Mouse (Mus musculus): ENCODE measurements at regions not wholly inside any gene's neighbourhood (a gene's known extent, or its start where the extent isn't known, plus 50 kb on each side); places are given as distances from the start of the nearest gene placed in this dataset.

DNA sequence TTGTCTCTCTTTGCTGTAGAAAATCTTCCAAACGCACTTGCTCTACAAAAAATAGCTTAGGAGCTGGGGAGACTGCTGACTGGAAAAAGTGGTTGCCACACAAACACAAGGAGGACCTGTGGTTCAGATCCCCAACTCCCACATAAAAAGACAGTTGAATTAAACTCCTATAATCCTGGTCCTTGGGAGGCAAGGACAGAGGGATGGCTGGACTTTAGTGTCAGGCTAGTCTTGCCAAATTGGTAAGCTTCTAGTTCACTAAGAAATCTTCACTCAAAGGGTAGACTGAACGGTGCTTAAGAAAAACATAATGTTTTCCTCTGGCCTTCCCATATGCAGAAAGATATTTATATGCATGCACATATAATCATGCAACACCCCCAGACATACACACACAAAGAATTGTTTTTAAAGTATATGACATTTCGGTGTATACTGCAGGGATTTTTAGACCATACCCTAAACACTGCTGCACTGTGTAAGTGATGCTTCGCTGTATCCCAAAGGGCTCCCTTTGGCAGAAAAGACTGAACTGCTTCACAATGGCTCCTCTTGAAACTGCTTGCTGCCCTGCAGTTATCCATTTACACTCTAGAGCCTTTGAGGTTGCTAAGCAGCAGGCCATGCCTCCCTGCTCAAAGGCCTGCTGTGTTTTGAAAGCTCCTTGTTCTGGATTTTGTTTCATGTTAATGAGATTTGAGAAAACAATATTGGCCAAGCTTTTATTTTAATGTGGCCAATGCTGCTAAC lies 1299.3 kb downstream of the Zfp704 start:
- WGBS = 63% methylated on average over 4 of the region's 4 CpGs
- no peaks in the 10 kb centered on the region for H3K9me3 ChIP-seq
- no peak for ATAC-seq (ENCODE audit: extremely low read depth, insufficient number of reproducible peaks, low FRiP score, low TSS enrichment)
- H3K4me2 ChIP-seq = no peak overlapping the region
- no peaks in the 10 kb centered on the region for H3K36me3 ChIP-seq
- H3K4me1 ChIP-seq = no peaks in the 10 kb centered on the region
- H3K9ac ChIP-seq = no peak overlapping the region
- no peak overlapping the region for H3K27ac ChIP-seq (replicated peaks)
- no peak overlapping the region for H3K4me3 ChIP-seq
- no peaks in the 10 kb centered on the region for H3K27me3 ChIP-seq (replicated peaks)

DNA sequence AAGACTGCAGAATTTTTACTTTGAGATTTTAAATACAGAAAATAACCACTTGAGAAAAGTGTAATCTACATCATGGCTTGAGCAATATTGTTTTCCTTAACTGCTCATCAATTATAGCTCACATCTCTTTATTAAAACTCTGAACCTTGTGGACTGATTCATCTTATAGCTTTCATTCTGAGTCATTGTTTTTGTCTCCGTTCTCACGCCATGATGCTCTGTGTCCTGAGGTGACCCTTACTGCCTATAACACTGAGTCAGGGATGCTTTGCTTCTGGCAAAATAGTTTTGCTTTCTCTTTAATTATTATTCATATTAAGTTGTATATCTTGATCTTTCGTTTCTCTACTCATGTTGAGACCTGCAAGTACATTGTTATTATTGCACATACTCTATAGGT lies 1302.6 kb downstream of the Zfp704 start:
- H3K27ac ChIP-seq (replicated peaks) = no peak overlapping the region
- no peak overlapping the region for H3K4me3 ChIP-seq
- no peaks in the 10 kb centered on the region for H3K27me3 ChIP-seq (replicated peaks)
- no peak for ATAC-seq (ENCODE audit: extremely low read depth, insufficient number of reproducible peaks, low FRiP score, low TSS enrichment)
- H3K36me3 ChIP-seq = no peaks in the 10 kb centered on the region
- no peak overlapping the region for H3K4me2 ChIP-seq
- H3K9ac ChIP-seq = no peak overlapping the region
- no peaks in the 10 kb centered on the region for H3K9me3 ChIP-seq
- WGBS = 71% methylated on average over 3 of the region's 3 CpGs
- no peaks in the 10 kb centered on the region for H3K4me1 ChIP-seq

DNA sequence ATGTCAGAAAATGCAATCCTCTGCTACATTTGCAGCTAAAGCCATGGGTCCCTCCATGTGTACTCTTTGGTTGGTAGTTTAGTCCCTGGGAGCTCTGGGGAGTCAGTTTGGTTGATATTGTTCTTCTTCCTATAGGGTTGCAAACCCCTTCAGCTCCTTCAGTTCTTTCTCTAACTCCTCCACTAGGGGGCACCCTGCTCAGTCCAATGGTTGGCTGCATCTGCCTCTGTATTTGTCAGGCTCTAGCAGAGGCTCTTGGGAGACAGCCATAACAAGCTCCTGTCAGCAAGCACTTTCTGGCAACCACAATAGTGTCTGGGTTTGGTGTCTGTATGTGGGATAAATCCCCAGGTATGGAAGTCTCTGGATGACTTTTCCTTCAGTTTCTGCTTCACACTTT lies 1305.1 kb downstream of the Zfp704 start:
- no peaks in the 10 kb centered on the region for H3K9me3 ChIP-seq
- H3K4me3 ChIP-seq = no peak overlapping the region
- H3K4me2 ChIP-seq = no peak overlapping the region
- H3K9ac ChIP-seq = no peak overlapping the region
- no peak for ATAC-seq (ENCODE audit: extremely low read depth, insufficient number of reproducible peaks, low FRiP score, low TSS enrichment)
- no peak overlapping the region for H3K27ac ChIP-seq (replicated peaks)
- no peaks in the 10 kb centered on the region for H3K4me1 ChIP-seq
- H3K36me3 ChIP-seq = no peaks in the 10 kb centered on the region
- no peaks in the 10 kb centered on the region for H3K27me3 ChIP-seq (replicated peaks)

DNA sequence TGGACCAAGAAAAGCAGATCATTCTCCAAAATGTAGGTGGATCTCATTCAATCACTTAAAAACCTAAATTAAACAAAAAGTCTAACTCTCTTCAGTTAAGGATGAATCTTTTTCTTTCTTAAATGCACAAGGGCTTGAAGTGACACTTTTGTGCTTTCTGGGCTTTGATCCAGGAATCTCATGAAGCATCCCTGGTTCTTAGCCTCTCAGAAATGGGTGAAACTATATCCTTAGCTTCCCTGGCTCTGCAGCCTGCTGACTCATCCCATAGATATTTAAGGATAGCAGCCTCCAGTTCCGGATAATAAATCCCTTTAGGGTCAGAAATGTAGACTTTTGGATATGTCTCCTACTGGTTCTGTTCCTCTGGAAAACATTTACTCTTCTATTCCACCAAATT lies 1316.8 kb downstream of the Zfp704 start:
- no peak overlapping the region for H3K4me2 ChIP-seq

DNA sequence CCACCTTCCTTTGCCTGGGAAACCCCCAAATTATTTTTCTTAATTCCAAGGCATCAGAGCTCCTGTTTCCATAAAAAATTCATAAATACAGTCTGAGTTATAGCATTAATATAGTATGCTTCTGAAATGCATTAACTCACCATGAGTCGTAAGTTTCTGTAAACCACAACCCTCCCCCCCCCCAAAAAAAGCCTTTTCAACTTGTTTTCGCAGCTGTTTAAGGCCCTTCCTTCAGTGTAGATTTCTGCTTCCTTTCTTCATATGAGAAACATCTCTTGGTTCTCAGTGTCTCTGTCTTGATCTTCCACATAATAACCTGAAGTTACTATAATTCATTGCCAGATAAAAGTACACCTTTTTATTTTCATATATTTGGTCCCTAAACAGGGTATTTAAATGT lies 1320.3 kb downstream of the Zfp704 start:
- Histone ChIP-seq H3K27ac (replicated peaks) (no peak overlapping the region), H3K4me2 (no peak overlapping the region), H3K27me3 (replicated peaks) (no peaks in the 10 kb centered on the region), H3K9ac (no peak overlapping the region), H3K9me3 (no peaks in the 10 kb centered on the region), H3K4me1 (no peaks in the 10 kb centered on the region), H3K36me3 (no peaks in the 10 kb centered on the region), H3K4me3 (no peak overlapping the region)
- no peak for ATAC-seq (ENCODE audit: extremely low read depth, insufficient number of reproducible peaks, low FRiP score, low TSS enrichment)
- WGBS = 64% methylated on average over 2 of the region's 2 CpGs

More for the DNA sequence above, 1316.8 kb downstream of the Zfp704 start:
- Histone ChIP-seq H3K9me3 (no peaks in the 10 kb centered on the region), H3K27me3 (replicated peaks) (no peaks in the 10 kb centered on the region), H3K4me3 (no peak overlapping the region), H3K9ac (no peak overlapping the region), H3K4me1 (no peaks in the 10 kb centered on the region), H3K27ac (replicated peaks) (no peak overlapping the region), H3K36me3 (no peaks in the 10 kb centered on the region)
- ATAC-seq (ENCODE audit: extremely low read depth, insufficient number of reproducible peaks, low FRiP score, low TSS enrichment) = no peak
- WGBS = 50% methylated on average over 1 of the region's 1 CpGs

DNA sequence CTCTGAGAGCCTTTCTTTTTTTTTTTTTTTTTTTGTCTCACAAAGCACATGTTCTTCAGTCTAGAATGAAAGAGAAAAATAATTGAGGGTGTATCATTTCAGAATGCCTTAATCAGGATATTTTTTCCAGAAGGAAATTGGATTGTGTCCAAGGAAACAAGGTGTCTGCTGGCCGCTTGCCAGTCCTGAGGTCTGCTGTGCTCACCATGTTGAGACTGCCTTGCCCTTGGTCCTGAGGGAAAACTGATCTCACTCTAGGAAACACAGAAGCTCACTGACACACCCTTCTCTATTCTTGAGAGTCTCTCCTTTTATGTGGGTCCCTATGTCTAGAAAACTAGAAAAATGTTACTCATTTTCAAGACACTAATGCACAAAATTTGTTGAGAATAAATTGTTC lies 1321.4 kb downstream of the Zfp704 start:
- no peak for ATAC-seq (ENCODE audit: extremely low read depth, insufficient number of reproducible peaks, low FRiP score, low TSS enrichment)
- WGBS = 59% methylated on average over 1 of the region's 1 CpGs

DNA sequence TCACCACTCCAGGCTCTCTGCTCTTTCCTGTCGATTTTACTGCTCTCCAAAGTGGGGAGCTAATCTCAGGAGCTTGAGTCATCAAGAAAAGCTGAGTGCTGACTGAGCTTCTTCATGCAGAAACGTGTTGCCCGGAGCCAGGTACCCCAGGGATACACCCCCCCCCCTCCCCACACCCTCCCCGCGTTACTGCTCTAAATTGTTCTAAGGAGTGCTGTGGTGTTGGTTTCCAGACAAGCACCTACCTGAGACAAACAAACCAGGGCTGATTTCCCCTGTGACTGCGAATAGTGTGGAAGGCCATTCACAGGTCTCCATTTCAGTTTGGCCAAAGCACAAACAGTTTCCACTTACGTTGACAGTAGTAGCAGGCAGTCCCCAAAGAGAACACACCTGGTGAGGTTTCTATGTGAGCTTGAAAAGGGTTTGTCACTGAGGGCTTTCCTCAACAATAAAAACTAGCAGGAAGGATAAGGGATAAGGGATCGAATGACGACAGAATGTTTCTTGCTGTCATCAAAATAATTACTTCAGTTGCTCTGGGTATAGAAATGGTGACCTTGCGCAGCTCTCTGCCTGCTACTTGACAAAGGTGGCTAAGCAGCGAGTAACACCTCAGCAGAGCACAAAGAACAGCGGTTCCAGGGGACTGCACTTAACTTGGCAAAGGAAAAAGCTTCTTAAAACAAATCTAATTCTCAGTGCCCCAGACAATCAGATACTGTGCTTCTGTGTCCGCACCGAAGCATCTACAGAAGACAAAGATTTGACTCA lies 1325.0 kb downstream of the Zfp704 start:
- H3K9ac ChIP-seq = no peak overlapping the region
- WGBS = 65% methylated on average over 14 of the region's 14 CpGs

More for the DNA sequence above, 1321.4 kb downstream of the Zfp704 start:
- H3K9ac ChIP-seq = no peak overlapping the region
- H3K27ac ChIP-seq (replicated peaks) = no peak overlapping the region
- H3K9me3 ChIP-seq = no peaks in the 10 kb centered on the region
- no peaks in the 10 kb centered on the region for H3K36me3 ChIP-seq
- H3K27me3 ChIP-seq (replicated peaks) = no peaks in the 10 kb centered on the region
- no peaks in the 10 kb centered on the region for H3K4me1 ChIP-seq
- H3K4me3 ChIP-seq = no peak overlapping the region
- H3K4me2 ChIP-seq = no peak overlapping the region

DNA sequence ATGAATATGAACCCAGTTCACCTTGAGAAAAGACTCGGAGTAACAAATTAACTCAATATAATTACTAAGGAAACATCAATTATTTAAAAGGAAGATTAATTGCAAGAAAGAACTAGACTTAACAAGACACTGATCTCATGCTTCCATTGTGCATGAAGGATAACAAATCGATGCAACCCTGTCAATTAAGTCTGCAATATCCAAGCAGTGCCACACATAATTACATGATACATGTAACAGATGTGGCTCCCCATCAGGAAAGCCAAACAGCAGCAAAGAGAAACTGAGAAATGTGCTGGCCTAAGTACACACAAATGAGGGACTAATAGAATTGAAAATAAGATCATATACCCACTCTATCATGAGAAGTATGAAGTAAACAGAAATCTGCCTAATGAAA lies 1327.5 kb downstream of the Zfp704 start:
- WGBS = 65% methylated on average over 2 of the region's 2 CpGs

More for the DNA sequence above, 1325.0 kb downstream of the Zfp704 start:
- H3K4me3 ChIP-seq = no peak overlapping the region
- H3K36me3 ChIP-seq = no peaks in the 10 kb centered on the region
- H3K9me3 ChIP-seq = no peaks in the 10 kb centered on the region
- no peak overlapping the region for H3K27ac ChIP-seq (replicated peaks)
- no peaks in the 10 kb centered on the region for H3K27me3 ChIP-seq (replicated peaks)
- H3K4me1 ChIP-seq = no peaks in the 10 kb centered on the region
- H3K4me2 ChIP-seq = no peak overlapping the region
- no peak for ATAC-seq (ENCODE audit: extremely low read depth, insufficient number of reproducible peaks, low FRiP score, low TSS enrichment)

DNA sequence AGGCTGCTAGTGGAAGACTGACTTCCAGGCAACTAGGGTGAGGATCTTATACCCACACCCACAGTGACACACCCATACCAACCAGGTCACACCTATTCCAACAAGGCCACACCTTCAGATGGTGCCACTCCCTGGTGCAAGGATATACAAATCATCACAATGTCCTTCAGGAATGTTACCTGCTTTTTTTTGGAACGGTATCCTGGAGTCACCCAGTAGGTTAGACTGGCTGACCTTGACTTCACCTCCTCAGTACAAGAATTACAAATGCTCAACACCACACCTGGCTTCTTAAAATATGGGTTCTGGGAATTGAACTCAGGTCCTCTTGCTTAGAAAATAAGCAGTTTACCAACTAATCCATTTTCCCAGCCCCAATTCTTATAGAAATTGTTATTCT lies 1333.2 kb downstream of the Zfp704 start:
- Histone ChIP-seq H3K9ac (no peak overlapping the region), H3K4me1 (no peaks in the 10 kb centered on the region), H3K27ac (replicated peaks) (no peak overlapping the region), H3K27me3 (replicated peaks) (no peaks in the 10 kb centered on the region), H3K4me3 (no peak overlapping the region), H3K4me2 (no peak overlapping the region), H3K36me3 (no peaks in the 10 kb centered on the region), H3K9me3 (no peaks in the 10 kb centered on the region)
- 69% methylated on average over 1 of the region's 1 CpGs for WGBS
- no peak for ATAC-seq (ENCODE audit: extremely low read depth, insufficient number of reproducible peaks, low FRiP score, low TSS enrichment)

More for the DNA sequence above, 1327.5 kb downstream of the Zfp704 start:
- Histone ChIP-seq H3K36me3 (no peaks in the 10 kb centered on the region), H3K4me1 (no peaks in the 10 kb centered on the region), H3K27ac (replicated peaks) (no peak overlapping the region), H3K27me3 (replicated peaks) (no peaks in the 10 kb centered on the region), H3K9ac (no peak overlapping the region), H3K4me3 (no peak overlapping the region), H3K4me2 (no peak overlapping the region), H3K9me3 (no peaks in the 10 kb centered on the region)
- ATAC-seq (ENCODE audit: extremely low read depth, insufficient number of reproducible peaks, low FRiP score, low TSS enrichment) = no peak

DNA sequence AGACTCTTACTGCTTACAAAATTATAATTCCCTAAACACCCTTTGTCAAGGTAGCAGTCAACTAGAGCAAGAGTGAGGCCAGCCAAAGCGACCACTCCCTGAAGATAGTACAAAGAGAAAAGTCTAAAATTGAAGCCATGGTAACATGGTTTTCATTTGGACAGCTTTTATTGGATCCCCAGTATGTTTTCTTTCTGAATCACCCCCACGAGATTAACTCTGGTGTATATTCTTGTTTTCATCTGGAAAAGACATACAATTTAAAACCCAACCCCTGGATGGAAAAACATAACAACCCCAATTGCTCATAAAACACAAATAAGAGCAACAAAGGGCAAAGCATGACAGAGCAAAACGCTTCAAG lies 1339.0 kb downstream of the Zfp704 start:
- no peaks in the 10 kb centered on the region for H3K27me3 ChIP-seq (replicated peaks)
- no peak overlapping the region for H3K4me2 ChIP-seq
- no peak for ATAC-seq (ENCODE audit: extremely low read depth, insufficient number of reproducible peaks, low FRiP score, low TSS enrichment)
- H3K4me1 ChIP-seq = no peaks in the 10 kb centered on the region
- no peaks in the 10 kb centered on the region for H3K36me3 ChIP-seq
- H3K9me3 ChIP-seq = no peaks in the 10 kb centered on the region
- WGBS = 71% methylated on average over 3 of the region's 3 CpGs
- H3K9ac ChIP-seq = no peak overlapping the region
- no peak overlapping the region for H3K4me3 ChIP-seq
- H3K27ac ChIP-seq (replicated peaks) = no peak overlapping the region

DNA sequence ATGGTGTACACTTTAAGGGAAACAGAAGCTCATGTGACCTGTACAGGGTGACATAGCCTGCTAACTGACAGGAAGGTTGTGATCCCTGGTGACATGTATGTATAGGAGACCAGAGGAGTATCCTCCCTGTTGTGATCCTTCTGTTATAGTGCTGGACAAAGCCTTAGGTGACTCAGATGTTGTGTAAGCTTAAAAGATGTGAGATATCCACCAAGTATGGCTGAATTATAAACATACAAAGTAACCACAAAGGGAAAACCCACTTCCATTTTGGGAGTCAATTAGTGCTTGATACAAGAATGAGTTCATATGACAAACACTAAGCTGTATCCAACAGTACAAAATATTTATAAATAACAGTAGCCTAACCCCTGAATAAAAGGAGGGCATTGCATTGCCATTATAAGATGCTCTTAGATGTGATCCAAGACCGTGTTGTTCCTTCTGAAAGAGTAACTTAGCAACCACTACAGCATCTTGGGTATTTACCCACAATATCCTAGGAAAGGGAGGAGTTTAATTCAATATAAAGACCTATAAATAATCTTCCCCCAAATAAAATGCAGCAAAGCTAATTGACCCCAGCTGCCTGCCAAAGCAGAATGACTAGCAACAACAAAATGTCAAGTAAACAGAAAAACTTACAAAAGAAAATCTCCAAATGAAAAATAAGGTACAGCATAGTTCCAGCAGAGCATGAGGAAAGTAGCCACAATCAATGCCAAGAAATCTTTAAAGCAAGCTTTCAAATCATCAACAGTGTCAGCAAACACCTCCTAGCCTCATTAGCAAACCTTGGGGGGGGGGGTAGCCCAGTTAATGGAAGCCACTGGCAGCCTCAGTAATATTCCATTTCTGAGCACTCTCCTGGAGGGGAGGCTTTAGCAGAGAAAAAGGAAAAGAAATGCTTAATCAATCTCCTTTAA lies 1339.6 kb downstream of the Zfp704 start:
- no peaks in the 10 kb centered on the region for H3K9me3 ChIP-seq
- H3K9ac ChIP-seq = no peak overlapping the region
- no peak overlapping the region for H3K4me3 ChIP-seq
- no peak for ATAC-seq (ENCODE audit: extremely low read depth, insufficient number of reproducible peaks, low FRiP score, low TSS enrichment)
- no peaks in the 10 kb centered on the region for H3K36me3 ChIP-seq
- H3K27ac ChIP-seq (replicated peaks) = no peak overlapping the region
- WGBS = 59% methylated on average over 1 of the region's 1 CpGs
- no peak overlapping the region for H3K4me2 ChIP-seq
- no peaks in the 10 kb centered on the region for H3K27me3 ChIP-seq (replicated peaks)
- H3K4me1 ChIP-seq = no peaks in the 10 kb centered on the region
